Mouse (Mus musculus) cerebellum, adult 2 months (tissue): ENCODE measurements around the gene Kcnj12. TPM values are rescaled to one million over a fixed set of nuclear protein-coding genes. Genes with fewer than 3 reads are reported as not detected.

Experiments
- DNase-seq, 2 experiments: peaks; one replicate each; pipeline ENCODE4 v3.0.0; 2021
- H3K27ac ChIP-seq: fragments of 200-500 bp; 2 replicates; pipeline ENCODE4 v1.5.1; 2012; ENCODE audit warnings: low read length, control low read depth, inconsistent platforms; ENCODE audit not compliant: insufficient read depth
- H3K27me3 ChIP-seq: fragments of 200-500 bp; 2 replicates; pipeline ENCODE4 v1.6.1; 2012; ENCODE audit warnings: inconsistent platforms, mild to moderate bottlenecking, low read length, moderate library complexity; ENCODE audit not compliant: control insufficient read depth, insufficient read depth
- H3K4me1 ChIP-seq: fragments of 200-500 bp; 2 replicates; pipeline ENCODE4 v1.6.1; 2011; ENCODE audit warnings: low read length; ENCODE audit not compliant: control insufficient read depth, insufficient read depth
- H3K4me3 ChIP-seq: fragments of 200-500 bp; replicated peaks from 2 replicates; pipeline ENCODE3; 2011; ENCODE audit warnings: mild to moderate bottlenecking, low read depth, low read length, control low read depth; ENCODE audit not compliant: insufficient read depth
- CTCF ChIP-seq: fragments of 200-500 bp; IDR thresholded peaks from 2 replicates; pipeline ENCODE4 v1.5.1; 2011; ENCODE audit warnings: low read depth, mild to moderate bottlenecking, control low read depth, low read length, moderate library complexity, borderline replicate concordance; ENCODE audit not compliant: insufficient read depth
- POLR2A ChIP-seq: fragments of 200-500 bp; IDR thresholded peaks from 2 replicates; pipeline ENCODE4 v1.6.1; 2011; ENCODE audit warnings: low read length, control low read depth, borderline replicate concordance; ENCODE audit not compliant: insufficient read depth
- WGBS: fragments of 180-500 bp; shearing (Covaris S2); methylation state at CpG from one replicate; pipeline ENCODE4 v1.1.7; 2018; 5-methylcytosine and 5-hydroxymethylcytosine counted together
- polyA plus RNA-seq: library from polyadenylated mRNA; depleted of rRNA; stranded (reverse); fragments of >200 nt; gene quantifications from 2 replicates; pipeline ENCODE4 v1.2.3, GENCODE M21; 2012

The Kcnj12 gene
- polyA plus RNA-seq, 1 experiment: 80.1 TPM

- 70% methylated on average over 9 of the region's 9 CpGs for WGBS
- Histone ChIP-seq H3K27ac (no peak overlapping the region), H3K4me1 (peaks cover 2% of the 10 kb centered on the region), H3K27me3 (no peaks in the 10 kb centered on the region), H3K4me3 (no peak overlapping the region)
- TF ChIP-seq CTCF: no peak
- TF ChIP-seq POLR2A: no peak
- DNase-seq: no peak
These were observed 10.5 kb upstream of the Kcnj12 start for GRCm38 (mm10) chr11:61011736-61012294.

GRCm38 (mm10) chr11:61016866-61017398 lies 5.4 kb upstream of the Kcnj12 start:
- H3K27ac ChIP-seq: no peak overlapping the region
- WGBS: 44% methylated on average over 8 of the region's 8 CpGs
- no peak for DNase-seq
- H3K27me3 ChIP-seq: no peaks in the 10 kb centered on the region
- H3K4me1 ChIP-seq: peaks cover 15% of the 10 kb centered on the region
- no peak overlapping the region for H3K4me3 ChIP-seq
- no peak for TF ChIP-seq POLR2A
- no peak for TF ChIP-seq CTCF

- TF ChIP-seq POLR2A (no peak), CTCF (no peak)
- Histone ChIP-seq H3K27ac (peak overlapping the region; percentile 90; the same call in 1 of the 2 replicates), H3K27me3 (no peaks in the 10 kb centered on the region), H3K4me3 (peak overlapping the region; percentile 63), H3K4me1 (peaks cover 20% of the 10 kb centered on the region)
- 74% methylated on average over 5 of the region's 5 CpGs for WGBS
- peak; percentile 17 to 23 for DNase-seq
These were observed 1.2 kb upstream of the Kcnj12 start for GRCm38 (mm10) chr11:61021129-61021528.

GRCm38 (mm10) chr11:61021676-61022549 lies 451 bp upstream of the Kcnj12 start:
- DNase-seq: peak; percentile 88
- Histone ChIP-seq H3K27ac (peak overlapping the region; percentile 90), H3K27me3 (no peaks in the 10 kb centered on the region), H3K4me1 (peaks cover 24% of the 10 kb centered on the region), H3K4me3 (peak overlapping the region; percentile 63)
- TF ChIP-seq CTCF (no peak), POLR2A (peak; percentile 55; the same call in 1 of the 2 replicates)
- 1% methylated on average over 66 of the region's 68 CpGs for WGBS

- TF ChIP-seq CTCF: no peak
- TF ChIP-seq POLR2A: peak; percentile 6; the same call in 1 of the 2 replicates
- WGBS: 7% methylated on average over 9 of the region's 9 CpGs
- Histone ChIP-seq H3K4me1 (peaks cover 29% of the 10 kb centered on the region), H3K4me3 (peak overlapping the region; percentile 63), H3K27me3 (no peaks in the 10 kb centered on the region), H3K27ac (peak overlapping the region; percentile 90)
- peak; percentile 66 to 72 for DNase-seq
These were observed 1.2 kb downstream of the Kcnj12 start for GRCm38 (mm10) chr11:61023416-61024200.

GRCm38 (mm10) chr11:61024388-61024787 lies 2.0 kb downstream of the Kcnj12 start:
- Histone ChIP-seq H3K27me3 (no peaks in the 10 kb centered on the region), H3K27ac (peak overlapping the region; percentile 90), H3K4me1 (peaks cover 35% of the 10 kb centered on the region), H3K4me3 (peak overlapping the region; percentile 63)
- no peak for DNase-seq
- TF ChIP-seq CTCF (no peak), POLR2A (no peak)
- WGBS: 12% methylated on average over 6 of the region's 6 CpGs

- Histone ChIP-seq H3K4me1 (peaks cover 38% of the 10 kb centered on the region), H3K27ac (peak overlapping the region; percentile 90), H3K27me3 (no peaks in the 10 kb centered on the region), H3K4me3 (peak overlapping the region; percentile 63)
- TF ChIP-seq POLR2A (peak; percentile 42; the same call in 1 of the 2 replicates), CTCF (no peak)
- WGBS: 8% methylated on average over 6 of the region's 6 CpGs
- peak; percentile 84 to 87 for DNase-seq
These were observed 2.6 kb downstream of the Kcnj12 start for GRCm38 (mm10) chr11:61024996-61025395.
